Mouse (Mus musculus) embryonic fibroblast, embryonic 13.5 days (primary cell): ENCODE measurements around the gene Nrap. TPM values are rescaled to one million over a fixed set of nuclear protein-coding genes. Genes with fewer than 3 reads are reported as not detected.

ENCODE experiments used
- H3K27ac ChIP-seq: 2 replicates; pipeline ENCODE4 v1.5.1; 2012; ENCODE audit warnings: low read length, control low read depth, inconsistent platforms; ENCODE audit not compliant: insufficient read depth
- H3K4me1 ChIP-seq: 2 replicates; pipeline ENCODE4 v1.6.1; 2011; ENCODE audit warnings: low read length; ENCODE audit not compliant: control insufficient read depth, insufficient read depth
- H3K4me3 ChIP-seq: 2 replicates; pipeline ENCODE4 v1.5.1; 2011; ENCODE audit warnings: mild to moderate bottlenecking, control low read depth, low read length; ENCODE audit not compliant: insufficient read depth
- CTCF ChIP-seq: IDR thresholded peaks from 2 replicates; pipeline ENCODE4 v1.5.1; 2011; ENCODE audit warnings: mild to moderate bottlenecking, control low read depth, low read length, moderate library complexity, borderline replicate concordance; ENCODE audit not compliant: insufficient read depth
- POLR2A ChIP-seq: IDR thresholded peaks from 2 replicates; pipeline ENCODE4 v1.6.1; 2011; ENCODE audit warnings: low read depth, mild to moderate bottlenecking, control low read depth, low read length, moderate library complexity
- polyA plus RNA-seq: library from polyadenylated mRNA; stranded (reverse); fragments of >200 nt; gene quantifications from 2 replicates; pipeline ENCODE4 v1.2.4, GENCODE M21; 2011; ENCODE audit warnings: low read depth; ENCODE audit not compliant: missing spikeins, insufficient read length

The Nrap gene
- 0.15 and 0.21 TPM in 2 replicates for polyA plus RNA-seq

- Histone ChIP-seq H3K4me1 (no peaks in the 10 kb centered on the region), H3K27ac (no peak within 1 kb of the TSS), H3K4me3 (no peak within 1 kb of the TSS)
- no peak for TF ChIP-seq CTCF
- TF ChIP-seq POLR2A: no peak
Observed at GRCm38 (mm10) chr19:56389879-56390278, at the start of gene Nrap. TSS of gene Nrap (minus strand) at chr19:56390037.

DNA sequence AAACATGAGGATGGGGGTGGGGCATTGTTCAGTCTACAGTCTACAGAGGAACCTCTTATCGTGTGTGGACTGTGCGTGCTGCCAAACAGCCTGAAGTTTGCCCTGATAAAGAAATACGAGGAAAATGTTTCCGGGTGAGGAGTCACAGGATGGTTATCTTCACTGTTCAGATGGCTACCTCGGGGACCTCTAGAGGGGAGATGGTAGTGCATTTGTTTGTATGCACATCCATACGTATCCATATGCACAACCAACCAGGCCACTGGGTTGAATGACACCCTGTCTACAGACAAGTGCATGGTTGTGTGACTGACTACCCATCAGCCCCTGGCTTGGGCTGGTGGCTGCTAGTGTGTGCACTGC is 49.2 kb upstream of the Nrap start:
- no peak for TF ChIP-seq POLR2A
- no peak for TF ChIP-seq CTCF
- no peaks in the 10 kb centered on the region for H3K4me1 ChIP-seq
- H3K4me3 ChIP-seq: no peak overlapping the region
- no peak overlapping the region for H3K27ac ChIP-seq

DNA sequence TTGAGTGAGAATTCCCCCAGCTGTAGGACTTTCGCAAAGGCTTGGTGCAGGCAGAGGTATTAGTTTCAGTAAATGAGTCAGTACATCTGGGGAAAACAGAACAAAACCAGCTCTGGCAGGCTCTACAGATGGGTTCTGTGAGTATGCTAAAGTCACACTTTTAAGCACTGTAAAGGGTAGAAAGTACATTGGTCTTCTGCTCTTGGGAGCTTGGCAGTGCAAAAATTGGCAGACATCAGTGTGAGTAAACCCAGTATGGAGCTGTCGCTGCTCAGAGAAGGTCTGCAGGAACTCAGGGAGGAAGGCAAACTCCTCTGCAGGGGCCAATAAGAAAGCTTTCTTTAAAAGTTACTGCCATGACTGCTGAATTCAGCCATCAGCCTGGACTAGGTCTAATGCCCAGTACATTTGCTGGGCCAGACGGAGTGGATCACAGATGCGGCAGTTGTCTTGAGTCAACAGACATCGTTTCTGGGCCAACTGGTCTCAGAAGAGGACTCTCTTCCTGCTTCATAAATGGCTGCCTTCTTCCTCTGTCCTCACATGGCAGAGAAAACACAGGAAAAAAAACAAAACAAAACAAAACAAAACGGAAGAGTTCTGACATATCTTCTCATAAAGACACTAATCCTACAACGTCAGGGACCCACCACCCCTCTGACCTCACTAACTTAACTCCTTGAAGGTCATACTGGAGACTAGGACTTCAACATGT is 48.7 kb upstream of the Nrap start:
- Histone ChIP-seq H3K4me1 (no peaks in the 10 kb centered on the region), H3K27ac (peak overlapping the region; percentile 15; the same call in 1 of the 2 replicates)
- TF ChIP-seq POLR2A: no peak
- TF ChIP-seq CTCF: no peak

DNA sequence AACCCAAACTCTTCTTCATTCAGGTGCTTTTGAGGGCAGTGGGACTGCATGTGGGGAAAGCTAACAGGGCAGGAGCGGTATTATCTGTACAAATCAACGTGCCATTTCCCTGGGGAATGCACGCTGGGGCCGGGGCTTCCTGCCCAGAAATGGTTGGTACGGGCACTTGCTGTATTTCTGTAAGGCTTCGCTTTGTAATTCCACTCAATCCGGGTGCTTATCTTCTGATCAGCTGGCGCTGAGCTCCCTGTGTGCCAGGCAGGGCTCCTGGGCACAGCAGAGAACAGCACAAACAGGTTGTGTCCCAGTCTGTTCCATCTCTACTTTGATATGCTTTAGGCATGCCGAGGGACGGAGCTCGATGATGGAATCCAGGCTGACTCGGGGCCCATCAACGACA is 46.5 kb upstream of the Nrap start:
- TF ChIP-seq POLR2A (no peak), CTCF (no peak)
- Histone ChIP-seq H3K27ac (no peak overlapping the region), H3K4me3 (no peak overlapping the region)

More for the DNA sequence above, 48.7 kb upstream of the Nrap start:
- H3K4me3 ChIP-seq: no peak overlapping the region

GRCm38 (mm10) chr19:56433581-56433980 is 43.7 kb upstream of the Nrap start:
- no peak overlapping the region for H3K27ac ChIP-seq
- H3K4me1 ChIP-seq: no peaks in the 10 kb centered on the region
- TF ChIP-seq POLR2A (no peak), CTCF (no peak)
- no peak overlapping the region for H3K4me3 ChIP-seq

More for the DNA sequence above, 46.5 kb upstream of the Nrap start:
- no peaks in the 10 kb centered on the region for H3K4me1 ChIP-seq

DNA sequence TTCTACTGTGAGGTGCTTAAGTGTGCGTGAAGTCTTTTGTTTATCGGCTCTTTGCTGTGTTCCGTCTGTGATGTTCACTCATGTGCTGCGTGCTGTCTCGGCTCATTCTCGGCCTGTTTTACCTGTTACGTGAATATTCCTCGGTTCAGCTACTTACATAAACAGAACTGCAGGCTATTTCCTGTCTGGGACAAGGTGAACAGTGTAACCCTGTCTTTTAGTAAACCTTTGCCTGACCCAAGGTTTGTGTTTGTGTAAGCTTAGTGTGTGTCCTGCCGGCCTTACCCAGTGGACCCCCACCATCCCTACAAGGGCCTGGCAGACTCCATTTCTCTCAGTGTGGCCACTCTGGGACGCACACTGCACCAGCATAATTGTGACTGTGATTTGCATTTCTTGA is 42.9 kb upstream of the Nrap start:
- Histone ChIP-seq H3K27ac (no peak overlapping the region), H3K4me1 (no peaks in the 10 kb centered on the region), H3K4me3 (no peak overlapping the region)
- TF ChIP-seq CTCF: no peak
- TF ChIP-seq POLR2A: no peak

- H3K4me1 ChIP-seq: no peaks in the 10 kb centered on the region
- no peak overlapping the region for H3K4me3 ChIP-seq
- H3K27ac ChIP-seq: no peak overlapping the region
- TF ChIP-seq CTCF: peak; percentile 24; the same call in 1 of the 2 replicates
- no peak for TF ChIP-seq POLR2A
Observed at GRCm38 (mm10) chr19:56430369-56430768, 40.5 kb upstream of the Nrap start.

- H3K27ac ChIP-seq: no peak overlapping the region
- TF ChIP-seq CTCF (no peak), POLR2A (no peak)
- H3K4me1 ChIP-seq: no peaks in the 10 kb centered on the region
- no peak overlapping the region for H3K4me3 ChIP-seq
Observed at GRCm38 (mm10) chr19:56425492-56425891, 35.7 kb upstream of the Nrap start.

GRCm38 (mm10) chr19:56424606-56425395 is 35.0 kb upstream of the Nrap start:
- Histone ChIP-seq H3K4me3 (no peak overlapping the region), H3K27ac (no peak overlapping the region), H3K4me1 (no peaks in the 10 kb centered on the region)
- TF ChIP-seq CTCF: no peak
- TF ChIP-seq POLR2A: no peak

DNA sequence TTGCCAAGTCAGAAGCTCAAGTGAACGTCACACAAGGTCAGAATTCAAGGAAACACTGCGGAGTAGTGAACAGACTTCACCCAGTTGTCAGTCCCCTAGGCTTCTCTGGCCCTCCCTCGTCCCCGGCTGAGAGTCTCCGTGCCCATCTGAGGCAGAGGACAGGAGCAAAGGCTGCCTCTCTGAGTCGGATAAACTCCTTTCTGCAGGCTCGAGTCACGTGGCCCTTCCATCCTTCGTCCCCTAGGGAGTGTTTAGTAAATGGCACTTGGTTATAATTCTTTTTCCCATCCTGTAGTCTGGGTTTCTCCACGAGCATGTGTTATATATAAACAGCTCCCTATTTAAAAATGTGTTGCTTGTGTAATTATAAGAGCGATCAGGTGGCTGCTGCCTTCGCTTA is 33.5 kb upstream of the Nrap start:
- TF ChIP-seq CTCF: no peak
- Histone ChIP-seq H3K4me3 (no peak overlapping the region), H3K4me1 (no peaks in the 10 kb centered on the region), H3K27ac (no peak overlapping the region)
